Mouse (Mus musculus) forebrain, embryonic 12.5 days (tissue): ENCODE measurements at regions not wholly inside any gene's neighbourhood (a gene's known extent, or its start where the extent isn't known, plus 50 kb on each side); places are given as distances from the start of the nearest gene placed in this dataset.

Experiments
- ATAC-seq: fragments of 200-750 bp; cut with Nextera tagmentation; 2 replicates; pipeline ENCODE4 v1.8.0; 2017; ENCODE audit warnings: moderate TSS enrichment; ENCODE audit not compliant: low FRiP score
- H3K27ac ChIP-seq: fragments of 300-500 bp; sonication (generic); 2 replicates; pipeline ENCODE4 v1.5.1; 2016; ENCODE audit warnings: mild to moderate bottlenecking
- H3K27me3 ChIP-seq: fragments of 300-500 bp; sonication (generic); 2 replicates; pipeline ENCODE4 v1.6.1; 2016; ENCODE audit warnings: mild to moderate bottlenecking
- H3K36me3 ChIP-seq: fragments of 300-500 bp; sonication (generic); replicated peaks from 2 replicates; pipeline ENCODE4 v1.6.1; 2016; ENCODE audit warnings: mild to moderate bottlenecking
- H3K4me1 ChIP-seq: fragments of 300-500 bp; sonication (generic); 2 replicates; pipeline ENCODE4 v1.6.1; 2016
- H3K4me2 ChIP-seq: fragments of 300-500 bp; sonication (generic); 2 replicates; pipeline ENCODE4 v1.6.1; 2016; ENCODE audit warnings: mild to moderate bottlenecking, moderate library complexity
- H3K4me3 ChIP-seq: fragments of 300-500 bp; sonication (generic); replicated peaks from 2 replicates; pipeline ENCODE4 v1.5.1; 2016; ENCODE audit warnings: mild to moderate bottlenecking
- H3K9ac ChIP-seq: fragments of 300-500 bp; sonication (generic); 2 replicates; pipeline ENCODE4 v1.6.1; 2016; ENCODE audit warnings: mild to moderate bottlenecking
- H3K9me3 ChIP-seq: fragments of 300-500 bp; sonication (generic); 2 replicates; pipeline ENCODE4 v1.6.1; 2016
- WGBS: fragments of 180-500 bp; shearing (Covaris S2); methylation state at CpG from one replicate; pipeline ENCODE4 v1.1.7; 2016; 5-methylcytosine and 5-hydroxymethylcytosine counted together

GRCm38 (mm10) chr13:69414813-69415212 lies 118.7 kb upstream of the Nsun2 start:
- H3K4me2 ChIP-seq, result no peak overlapping the region
- 0 out of 2 replicates have a peak, but pooled peaks cover 3% of the 10 kb centered on the region for H3K4me1 ChIP-seq
- no peak overlapping the region for H3K4me3 ChIP-seq
- ATAC-seq, result no peak
- no peak overlapping the region for H3K9ac ChIP-seq
- 0 out of 2 replicates have a peak, but pooled peaks cover under 1% of the 10 kb centered on the region for H3K9me3 ChIP-seq
- H3K36me3 ChIP-seq, result no peaks in the 10 kb centered on the region
- H3K27me3 ChIP-seq, result no peaks in the 10 kb centered on the region
- WGBS, result 85% methylated on average over 7 of the region's 7 CpGs
- H3K27ac ChIP-seq, result no peak overlapping the region

- no peak overlapping the region for H3K27ac ChIP-seq
- WGBS, result 47% methylated on average over 2 of the region's 2 CpGs
- H3K9ac ChIP-seq, result no peak overlapping the region
- H3K4me1 ChIP-seq, result 0 out of 2 replicates have a peak, but pooled peaks cover 3% of the 10 kb centered on the region
- H3K36me3 ChIP-seq, result no peaks in the 10 kb centered on the region
- H3K27me3 ChIP-seq, result no peaks in the 10 kb centered on the region
- H3K4me3 ChIP-seq, result no peak overlapping the region
- ATAC-seq, result no peak
- H3K9me3 ChIP-seq, result 0 out of 2 replicates have a peak, but pooled peaks cover 3% of the 10 kb centered on the region
- no peak overlapping the region for H3K4me2 ChIP-seq
Measured at GRCm38 (mm10) chr13:69416726-69417125, 116.8 kb upstream of the Nsun2 start.

- Histone ChIP-seq H3K27ac (no peak overlapping the region), H3K4me2 (no peak overlapping the region), H3K27me3 (no peaks in the 10 kb centered on the region), H3K4me3 (no peak overlapping the region), H3K9me3 (0 out of 2 replicates have a peak, but pooled peaks cover 3% of the 10 kb centered on the region), H3K36me3 (no peaks in the 10 kb centered on the region), H3K4me1 (0 out of 2 replicates have a peak, but pooled peaks cover 3% of the 10 kb centered on the region), H3K9ac (no peak overlapping the region)
- no peak for ATAC-seq
- 86% methylated on average over 14 of the region's 14 CpGs for WGBS
Measured at GRCm38 (mm10) chr13:69417855-69418478, 115.6 kb upstream of the Nsun2 start.

- Histone ChIP-seq H3K4me1 (0 out of 2 replicates have a peak, but pooled peaks cover 3% of the 10 kb centered on the region), H3K9ac (no peak overlapping the region), H3K4me3 (no peak overlapping the region), H3K36me3 (no peaks in the 10 kb centered on the region), H3K4me2 (no peak overlapping the region), H3K9me3 (0 out of 2 replicates have a peak, but pooled peaks cover 3% of the 10 kb centered on the region), H3K27ac (no peak overlapping the region), H3K27me3 (no peaks in the 10 kb centered on the region)
- WGBS, result 86% methylated on average over 8 of the region's 8 CpGs
- ATAC-seq, result no peak
Measured at GRCm38 (mm10) chr13:69420166-69420565, 113.4 kb upstream of the Nsun2 start.

GRCm38 (mm10) chr13:69421966-69422365 lies 111.6 kb upstream of the Nsun2 start:
- H3K4me2 ChIP-seq, result no peak overlapping the region
- H3K4me3 ChIP-seq, result no peak overlapping the region
- H3K27me3 ChIP-seq, result no peaks in the 10 kb centered on the region
- no peak overlapping the region for H3K9ac ChIP-seq
- ATAC-seq, result no peak
- H3K9me3 ChIP-seq, result 0 out of 2 replicates have a peak, but pooled peaks cover 3% of the 10 kb centered on the region
- H3K4me1 ChIP-seq, result 0 out of 2 replicates have a peak, but pooled peaks cover 5% of the 10 kb centered on the region
- no peak overlapping the region for H3K27ac ChIP-seq
- H3K36me3 ChIP-seq, result no peaks in the 10 kb centered on the region

- no peak overlapping the region for H3K4me3 ChIP-seq
- H3K36me3 ChIP-seq, result no peaks in the 10 kb centered on the region
- H3K9me3 ChIP-seq, result no peaks in the 10 kb centered on the region
- H3K9ac ChIP-seq, result no peak overlapping the region
- no peak overlapping the region for H3K4me2 ChIP-seq
- no peaks in the 10 kb centered on the region for H3K27me3 ChIP-seq
- no peak overlapping the region for H3K27ac ChIP-seq
- ATAC-seq, result no peak
- WGBS, result 70% methylated on average over 6 of the region's 6 CpGs
- 0 out of 2 replicates have a peak, but pooled peaks cover 5% of the 10 kb centered on the region for H3K4me1 ChIP-seq
Measured at GRCm38 (mm10) chr13:69426117-69426516, 107.4 kb upstream of the Nsun2 start.

GRCm38 (mm10) chr13:69429596-69429995 lies 104.0 kb upstream of the Nsun2 start:
- Histone ChIP-seq H3K9me3 (no peaks in the 10 kb centered on the region), H3K27me3 (no peaks in the 10 kb centered on the region; the same call in 1 of the 2 replicates), H3K4me2 (no peak overlapping the region), H3K9ac (no peak overlapping the region), H3K4me3 (no peak overlapping the region), H3K4me1 (0 out of 2 replicates have a peak, but pooled peaks cover 5% of the 10 kb centered on the region), H3K36me3 (no peaks in the 10 kb centered on the region), H3K27ac (no peak overlapping the region)
- 60% methylated on average over 5 of the region's 5 CpGs for WGBS
- ATAC-seq, result 0 out of 2 replicates have a peak, but pooled peaks have one; percentile 53

GRCm38 (mm10) chr13:69433461-69434323 lies 99.9 kb upstream of the Nsun2 start:
- Histone ChIP-seq H3K36me3 (no peaks in the 10 kb centered on the region), H3K9ac (no peak overlapping the region), H3K4me3 (no peak overlapping the region), H3K27me3 (no peaks in the 10 kb centered on the region; the same call in 1 of the 2 replicates), H3K4me1 (no peaks in the 10 kb centered on the region), H3K27ac (no peak overlapping the region), H3K9me3 (no peaks in the 10 kb centered on the region), H3K4me2 (no peak overlapping the region)
- WGBS, result 87% methylated on average over 8 of the region's 8 CpGs
- ATAC-seq, result no peak

- WGBS, result 92% methylated on average over 9 of the region's 9 CpGs
- Histone ChIP-seq H3K36me3 (no peaks in the 10 kb centered on the region), H3K4me1 (0 out of 2 replicates have a peak, but pooled peaks cover 4% of the 10 kb centered on the region), H3K9ac (no peak overlapping the region), H3K27me3 (no peaks in the 10 kb centered on the region), H3K4me3 (no peak overlapping the region), H3K4me2 (no peak overlapping the region), H3K9me3 (no peaks in the 10 kb centered on the region), H3K27ac (no peak overlapping the region)
- no peak for ATAC-seq
Measured at GRCm38 (mm10) chr13:69439486-69439885, 94.1 kb upstream of the Nsun2 start.

- Histone ChIP-seq H3K27me3 (no peaks in the 10 kb centered on the region), H3K27ac (no peak overlapping the region), H3K9ac (no peak overlapping the region), H3K4me3 (no peak overlapping the region), H3K36me3 (no peaks in the 10 kb centered on the region), H3K4me2 (no peak overlapping the region), H3K9me3 (no peaks in the 10 kb centered on the region), H3K4me1 (0 out of 2 replicates have a peak, but pooled peaks cover 4% of the 10 kb centered on the region)
- whole genome bisulfite sequencing, result 50% methylated on average over 1 of the region's 1 CpGs
- no peak for ATAC-seq
Measured at GRCm38 (mm10) chr13:69441798-69442197, 91.7 kb upstream of the Nsun2 start.

GRCm38 (mm10) chr13:69445611-69446010 lies 87.9 kb upstream of the Nsun2 start:
- H3K27ac ChIP-seq, result no peak overlapping the region
- H3K27me3 ChIP-seq, result no peaks in the 10 kb centered on the region
- H3K9me3 ChIP-seq, result no peaks in the 10 kb centered on the region
- no peaks in the 10 kb centered on the region for H3K36me3 ChIP-seq
- no peak overlapping the region for H3K9ac ChIP-seq
- H3K4me2 ChIP-seq, result no peak overlapping the region
- no peak overlapping the region for H3K4me3 ChIP-seq
- H3K4me1 ChIP-seq, result 0 out of 2 replicates have a peak, but pooled peaks cover 4% of the 10 kb centered on the region
- 73% methylated on average over 4 of the region's 4 CpGs for WGBS
- ATAC-seq, result no peak
